Mouse (Mus musculus): ENCODE data around the gene Hivep1. TPM values are rescaled to one million over a fixed set of nuclear protein-coding genes. Genes with fewer than 3 reads are reported as not detected.

The Hivep1 gene
- polyA plus RNA-seq, 1 experiment from 2014 or later, result 12.1 TPM

GRCm38 (mm10) chr13:42076751-42077302 is 25.0 kb downstream of the Hivep1 start:
- H3K36me3 ChIP-seq (ENCODE audit: insufficient read depth), result peaks cover 12% of the 10 kb centered on the region; the same call in 1 of the 2 replicates

GRCm38 (mm10) chr13:42077629-42078028 is 25.8 kb downstream of the Hivep1 start:
- H3K9me3 ChIP-seq (ENCODE audit: low read depth, low read length), result no peaks in the 10 kb centered on the region
- no peaks in the 10 kb centered on the region for H3K4me1 ChIP-seq (ENCODE audit: insufficient read depth)
- ATAC-seq (ENCODE audit: insufficient read depth), result no peak
- 79% methylated on average over 3 of the region's 3 CpGs for WGBS
- no peak overlapping the region for H3K27ac ChIP-seq (ENCODE audit: low read depth)
- no peak overlapping the region for H3K9ac ChIP-seq
- no peak for TF ChIP-seq CTCF (IDR thresholded peaks at IDR 0.05; ENCODE audit: low read depth)
- H3K27me3 ChIP-seq (ENCODE audit: insufficient read depth, low read length), result no peaks in the 10 kb centered on the region
- H3K36me3 ChIP-seq (ENCODE audit: insufficient read depth), result peaks cover 12% of the 10 kb centered on the region; the same call in 1 of the 2 replicates
- no peak overlapping the region for H3K4me2 ChIP-seq
- no peak for DNase-seq
- no peak overlapping the region for H3K4me3 ChIP-seq (ENCODE audit: low read depth, low read length)

More at GRCm38 (mm10) chr13:42076751-42077302, 25.0 kb downstream of the Hivep1 start:
- H3K9ac ChIP-seq, result no peak overlapping the region
- H3K4me1 ChIP-seq (ENCODE audit: insufficient read depth), result no peaks in the 10 kb centered on the region
- no peak overlapping the region for H3K4me2 ChIP-seq
- H3K27me3 ChIP-seq (ENCODE audit: insufficient read depth, low read length), result no peaks in the 10 kb centered on the region
- TF ChIP-seq CTCF (IDR thresholded peaks at IDR 0.05; ENCODE audit: low read depth), result no peak
- DNase-seq (no peak), ATAC-seq (ENCODE audit: insufficient read depth) (no peak)
- no peak overlapping the region for H3K4me3 ChIP-seq (ENCODE audit: low read depth, low read length)
- no peaks in the 10 kb centered on the region for H3K9me3 ChIP-seq (ENCODE audit: low read depth, low read length)
- WGBS, result 87% methylated on average over 5 of the region's 5 CpGs
- H3K27ac ChIP-seq (ENCODE audit: low read depth), result no peak overlapping the region

GRCm38 (mm10) chr13:42080131-42080916 is 28.5 kb downstream of the Hivep1 start:
- no peak for TF ChIP-seq CTCF (IDR thresholded peaks at IDR 0.05; ENCODE audit: low read depth)
- H3K4me1 ChIP-seq (ENCODE audit: insufficient read depth), result no peaks in the 10 kb centered on the region
- no peak overlapping the region for H3K27ac ChIP-seq (ENCODE audit: low read depth)
- no peak overlapping the region for H3K9ac ChIP-seq
- ATAC-seq (ENCODE audit: insufficient read depth), result no peak
- no peaks in the 10 kb centered on the region for H3K9me3 ChIP-seq (ENCODE audit: low read depth, low read length)
- H3K4me2 ChIP-seq, result no peak overlapping the region
- 56% methylated on average over 10 of the region's 10 CpGs for WGBS
- H3K27me3 ChIP-seq (ENCODE audit: insufficient read depth, low read length), result no peaks in the 10 kb centered on the region
- no peak for DNase-seq
- H3K4me3 ChIP-seq (ENCODE audit: low read depth, low read length), result no peak overlapping the region
- H3K36me3 ChIP-seq (ENCODE audit: insufficient read depth), result peaks cover 12% of the 10 kb centered on the region; the same call in 1 of the 2 replicates

GRCm38 (mm10) chr13:42088339-42088738 is 36.5 kb downstream of the Hivep1 start:
- Histone ChIP-seq H3K27me3 (ENCODE audit: insufficient read depth, low read length) (no peaks in the 10 kb centered on the region), H3K9me3 (ENCODE audit: low read depth, low read length) (no peaks in the 10 kb centered on the region), H3K4me3 (ENCODE audit: low read depth, low read length) (no peak overlapping the region), H3K36me3 (ENCODE audit: insufficient read depth) (no peaks in the 10 kb centered on the region), H3K4me2 (no peak overlapping the region), H3K4me1 (ENCODE audit: insufficient read depth) (no peaks in the 10 kb centered on the region), H3K9ac (no peak overlapping the region), H3K27ac (ENCODE audit: low read depth) (no peak overlapping the region)
- DNase-seq (no peak), ATAC-seq (ENCODE audit: insufficient read depth) (no peak)
- no peak for TF ChIP-seq CTCF (IDR thresholded peaks at IDR 0.05; ENCODE audit: low read depth)
- 63% methylated on average over 5 of the region's 5 CpGs for WGBS

- no peak for TF ChIP-seq CTCF (IDR thresholded peaks at IDR 0.05; ENCODE audit: low read depth)
- Histone ChIP-seq H3K27me3 (ENCODE audit: insufficient read depth, low read length) (no peaks in the 10 kb centered on the region), H3K4me1 (ENCODE audit: insufficient read depth) (no peaks in the 10 kb centered on the region), H3K9me3 (ENCODE audit: low read depth, low read length) (no peaks in the 10 kb centered on the region), H3K36me3 (ENCODE audit: insufficient read depth) (no peaks in the 10 kb centered on the region), H3K4me3 (ENCODE audit: low read depth, low read length) (no peak overlapping the region), H3K27ac (ENCODE audit: low read depth) (no peak overlapping the region), H3K9ac (no peak overlapping the region), H3K4me2 (no peak overlapping the region)
- DNase-seq (no peak), ATAC-seq (ENCODE audit: insufficient read depth) (no peak)
- WGBS, result 56% methylated on average over 8 of the region's 8 CpGs
These were observed 37.2 kb downstream of the Hivep1 start for GRCm38 (mm10) chr13:42089025-42089424.

GRCm38 (mm10) chr13:42090751-42091150 is 38.9 kb downstream of the Hivep1 start:
- H3K9me3 ChIP-seq (ENCODE audit: low read depth, low read length), result no peaks in the 10 kb centered on the region
- no peaks in the 10 kb centered on the region for H3K36me3 ChIP-seq (ENCODE audit: insufficient read depth)
- no peak for TF ChIP-seq CTCF (IDR thresholded peaks at IDR 0.05; ENCODE audit: low read depth)
- DNase-seq (no peak), ATAC-seq (ENCODE audit: insufficient read depth) (no peak)
- WGBS, result 81% methylated on average over 5 of the region's 5 CpGs
- H3K27ac ChIP-seq (ENCODE audit: low read depth), result no peak overlapping the region
- no peak overlapping the region for H3K4me3 ChIP-seq (ENCODE audit: low read depth, low read length)
- H3K4me2 ChIP-seq, result no peak overlapping the region
- no peaks in the 10 kb centered on the region for H3K4me1 ChIP-seq (ENCODE audit: insufficient read depth)
- no peaks in the 10 kb centered on the region for H3K27me3 ChIP-seq (ENCODE audit: insufficient read depth, low read length)
- no peak overlapping the region for H3K9ac ChIP-seq

GRCm38 (mm10) chr13:42092392-42093139 is 40.7 kb downstream of the Hivep1 start:
- 56% methylated on average over 8 of the region's 8 CpGs for WGBS

More at GRCm38 (mm10) chr13:42092392-42093139, 40.7 kb downstream of the Hivep1 start:
- H3K9ac ChIP-seq, result no peak overlapping the region
- no peak overlapping the region for H3K4me3 ChIP-seq (ENCODE audit: low read depth, low read length)
- ATAC-seq (ENCODE audit: insufficient read depth) (no peak), DNase-seq (no peak)
- H3K9me3 ChIP-seq (ENCODE audit: low read depth, low read length), result no peaks in the 10 kb centered on the region
- H3K27me3 ChIP-seq (ENCODE audit: insufficient read depth, low read length), result no peaks in the 10 kb centered on the region
- no peak overlapping the region for H3K4me2 ChIP-seq
- TF ChIP-seq CTCF (IDR thresholded peaks at IDR 0.05; ENCODE audit: low read depth), result no peak
- H3K27ac ChIP-seq (ENCODE audit: low read depth), result no peak overlapping the region
- H3K36me3 ChIP-seq (ENCODE audit: insufficient read depth), result no peaks in the 10 kb centered on the region
- no peaks in the 10 kb centered on the region for H3K4me1 ChIP-seq (ENCODE audit: insufficient read depth)
